Mouse (Mus musculus) CD4-positive, CD25-positive, alpha-beta regulatory T cell, adult 4 months (primary cell): ENCODE data around the gene Glp1r. TPM values are rescaled to one million over a fixed set of nuclear protein-coding genes. Genes with fewer than 3 reads are reported as not detected.

Experiments
- ATAC-seq: one replicate; pipeline ENCODE4 v1.8.0; 2017
- polyA plus RNA-seq, 2 experiments: library from polyadenylated mRNA; unstranded; fragments of 100-300 nt; shearing (Covaris generic); gene quantifications; one replicate each; pipeline ENCODE4 v1.2.1; 2017

Glp1r gene
- polyA plus RNA-seq = under 1 TPM in 1 of 2 experiments, not detected in 1; 0.10 TPM

- ATAC-seq = no peak
Measured at GRCm38 (mm10) chr17:30901627-30902026, at the start of gene Glp1r. Glp1r (plus strand) TSS chr17:30901817.

- no peak for ATAC-seq
Measured at GRCm38 (mm10) chr17:30852345-30852744, 49.3 kb upstream of the Glp1r start.

GRCm38 (mm10) chr17:30857347-30857746 is 44.3 kb upstream of the Glp1r start:
- no peak for ATAC-seq

GRCm38 (mm10) chr17:30858586-30859259 is 42.9 kb upstream of the Glp1r start:
- no peak for ATAC-seq

GRCm38 (mm10) chr17:30859989-30860585 is 41.5 kb upstream of the Glp1r start:
- no peak for ATAC-seq

- ATAC-seq = no peak
Measured at GRCm38 (mm10) chr17:30860606-30861005, 41.0 kb upstream of the Glp1r start.

GRCm38 (mm10) chr17:30866281-30866680 is 35.3 kb upstream of the Glp1r start:
- no peak for ATAC-seq

GRCm38 (mm10) chr17:30866966-30867365 is 34.7 kb upstream of the Glp1r start:
- no peak for ATAC-seq

- ATAC-seq = no peak
Measured at GRCm38 (mm10) chr17:30871040-30871439, 30.6 kb upstream of the Glp1r start.

- no peak for ATAC-seq
Measured at GRCm38 (mm10) chr17:30874276-30874675, 27.3 kb upstream of the Glp1r start.

- ATAC-seq = no peak
Measured at GRCm38 (mm10) chr17:30877456-30877855, 24.2 kb upstream of the Glp1r start.

GRCm38 (mm10) chr17:30878626-30879025 is 23.0 kb upstream of the Glp1r start:
- no peak for ATAC-seq

- no peak for ATAC-seq
Measured at GRCm38 (mm10) chr17:30880391-30880790, 21.2 kb upstream of the Glp1r start.

- ATAC-seq = no peak
Measured at GRCm38 (mm10) chr17:30881001-30881400, 20.6 kb upstream of the Glp1r start.

GRCm38 (mm10) chr17:30882206-30882605 is 19.4 kb upstream of the Glp1r start:
- no peak for ATAC-seq

GRCm38 (mm10) chr17:30883534-30883933 is 18.1 kb upstream of the Glp1r start:
- no peak for ATAC-seq

- ATAC-seq = no peak
Measured at GRCm38 (mm10) chr17:30892086-30892485, 9.5 kb upstream of the Glp1r start.

- no peak for ATAC-seq
Measured at GRCm38 (mm10) chr17:30892730-30893129, 8.9 kb upstream of the Glp1r start.

GRCm38 (mm10) chr17:30897075-30897474 is 4.5 kb upstream of the Glp1r start:
- no peak for ATAC-seq

GRCm38 (mm10) chr17:30904096-30904495 is 2.5 kb downstream of the Glp1r start:
- no peak for ATAC-seq

GRCm38 (mm10) chr17:30907577-30907976 is 6.0 kb downstream of the Glp1r start:
- no peak for ATAC-seq

GRCm38 (mm10) chr17:30910866-30911731 is 9.5 kb downstream of the Glp1r start:
- no peak for ATAC-seq

GRCm38 (mm10) chr17:30911732-30912088 is 10.1 kb downstream of the Glp1r start:
- no peak for ATAC-seq

- no peak for ATAC-seq
Measured at GRCm38 (mm10) chr17:30912536-30912935, 10.9 kb downstream of the Glp1r start.
